Mouse (Mus musculus) naive thymus-derived CD4-positive, alpha-beta T cell, adult 2 months (primary cell): ENCODE data around the gene Tnfaip3.

Experiments
- DNase-seq: peaks from one replicate; pipeline ENCODE4 v3.0.0-alpha.2; 2011; ENCODE audit warnings: low read depth

Tnfaip3 gene

GRCm38 (mm10) chr10:19014381-19015256 is 838 bp downstream of the Tnfaip3 start:
- DNase-seq = peak; percentile 81

GRCm38 (mm10) chr10:19013351-19013750 is 2.1 kb downstream of the Tnfaip3 start:
- peak; percentile 52 for DNase-seq

- peak; percentile 50 for DNase-seq
Observed at GRCm38 (mm10) chr10:19012616-19013015, 2.8 kb downstream of the Tnfaip3 start.

GRCm38 (mm10) chr10:19011832-19012440 is 3.5 kb downstream of the Tnfaip3 start:
- DNase-seq = peak; percentile 65

- DNase-seq = peak; percentile 31
Observed at GRCm38 (mm10) chr10:19010414-19010813, 5.0 kb downstream of the Tnfaip3 start.

GRCm38 (mm10) chr10:19009186-19009672 is 6.2 kb downstream of the Tnfaip3 start:
- DNase-seq = peak; percentile 63

- DNase-seq = no peak
Observed at GRCm38 (mm10) chr10:19008607-19008940, 6.9 kb downstream of the Tnfaip3 start.

- peak; percentile 49 for DNase-seq
Observed at GRCm38 (mm10) chr10:19007897-19008606, 7.4 kb downstream of the Tnfaip3 start.

GRCm38 (mm10) chr10:19002091-19002785 is 13.2 kb downstream of the Tnfaip3 start:
- peak; percentile 40 for DNase-seq

GRCm38 (mm10) chr10:18999427-18999826 is 16.0 kb downstream of the Tnfaip3 start:
- peak; percentile 76 for DNase-seq

- DNase-seq = no peak
Observed at GRCm38 (mm10) chr10:18996331-18996730, 19.1 kb downstream of the Tnfaip3 start.

- no peak for DNase-seq
Observed at GRCm38 (mm10) chr10:18995465-18996261, 19.8 kb downstream of the Tnfaip3 start.

GRCm38 (mm10) chr10:18992971-18993370 is 22.5 kb downstream of the Tnfaip3 start:
- no peak for DNase-seq

- DNase-seq = no peak
Observed at GRCm38 (mm10) chr10:18991057-18991456, 24.4 kb downstream of the Tnfaip3 start.

GRCm38 (mm10) chr10:18987907-18988199 is 27.6 kb downstream of the Tnfaip3 start:
- DNase-seq = no peak

- DNase-seq = no peak
Observed at GRCm38 (mm10) chr10:18987046-18987906, 28.2 kb downstream of the Tnfaip3 start.

GRCm38 (mm10) chr10:18985516-18985915 is 29.9 kb downstream of the Tnfaip3 start:
- no peak for DNase-seq

- DNase-seq = no peak
Observed at GRCm38 (mm10) chr10:18983514-18983913, 31.9 kb downstream of the Tnfaip3 start.

- no peak for DNase-seq
Observed at GRCm38 (mm10) chr10:18974486-18974885, 41.0 kb downstream of the Tnfaip3 start.

GRCm38 (mm10) chr10:18966893-18967292 is 48.6 kb downstream of the Tnfaip3 start:
- DNase-seq = no peak
